Comparison of ENCODE assay signal across 17 mouse cellular contexts in genomic region chr6:136866150-136866549, GRCm38 (mm10). TPM values are rescaled to one million over a fixed set of nuclear protein-coding genes. Genes with fewer than 3 reads are reported as not detected.
"Had no signal": no experiment of that assay in that cellular context is flagged by ENCODE, and none has a peak within 500 bp of the region (broad histone marks: within the 10 kb centered on the region; RNA-seq: fewer than 3 reads in every experiment).

No protein-coding gene starts in this region.

- H3K4me1 ChIP-seq: midbrain, embryonic 12.5 days; neural tube, embryonic 13.5 days had no signal

- H3K4me3 ChIP-seq: limb, embryonic 12.5 days; midbrain, embryonic 12.5 days; neural tube, embryonic 13.5 days had no signal

- ATAC-seq: hindbrain, embryonic 16.5 days; inflammation-experienced regulatory T-cells, adult 6 months; intestine, postnatal 0 days; midbrain, embryonic 16.5 days had no signal

- H3K36me3 ChIP-seq: limb, embryonic 12.5 days; midbrain, embryonic 12.5 days; neural tube, embryonic 13.5 days had no signal

- H3K27ac ChIP-seq: limb, embryonic 12.5 days; liver, embryonic 14.5 days; midbrain, embryonic 12.5 days; neural tube, embryonic 13.5 days had no signal

- H3K27me3 ChIP-seq: limb, embryonic 12.5 days; midbrain, embryonic 12.5 days; neural tube, embryonic 13.5 days had no signal

- H3K9ac ChIP-seq: limb, embryonic 12.5 days; liver, embryonic 14.5 days; midbrain, embryonic 12.5 days; neural tube, embryonic 13.5 days had no signal

- H3K4me2 ChIP-seq: limb, embryonic 12.5 days; midbrain, embryonic 12.5 days; neural tube, embryonic 13.5 days had no signal

- DNase-seq: kidney, adult 9 months; layer of hippocampus, adult 9-11 months; layer of hippocampus, postnatal 36 days; lung, adult 18-20 months; retina, postnatal 1 day; thymus, adult 2 months; thymus, postnatal 25 days had no signal

- H3K9me3 ChIP-seq: limb, embryonic 12.5 days; midbrain, embryonic 12.5 days; neural tube, embryonic 13.5 days had no signal

RNA-seq across cellular contexts. Expression of gene Mgp, which starts 9.5 kb away (rescaled TPM):
- polyA plus RNA-seq: inflammation-experienced regulatory T-cells, adult 6 months had no signal

RNA-seq across cellular contexts. Expression of gene Smco3, which starts 30.9 kb away (rescaled TPM):
- polyA plus RNA-seq: limb, embryonic 12.5 days; liver, adult 2 months; spleen, adult 2 months had no signal
